Mouse (Mus musculus) ES-E14 (cell line): ENCODE measurements at regions not wholly inside any gene's neighbourhood (a gene's known extent, or its start where the extent isn't known, plus 50 kb on each side); places are given as distances from the start of the nearest gene placed in this dataset.

Experiments
- DNase-seq: peaks from one replicate; pipeline ENCODE4 v3.0.0-alpha.2; 2013; ENCODE audit warnings: low read depth, low spot score
- H3K27ac ChIP-seq: 2 replicates; pipeline ENCODE4 v1.5.1; 2012; ENCODE audit warnings: low read depth, mild to moderate bottlenecking, low read length, moderate library complexity, mixed read lengths; ENCODE audit not compliant: poor library complexity, insufficient read depth, severe bottlenecking
- H3K36me3 ChIP-seq: 2 replicates; pipeline ENCODE4 v1.6.1; 2012; ENCODE audit warnings: mild to moderate bottlenecking, low read length, moderate library complexity, mixed read lengths; ENCODE audit not compliant: control insufficient read depth, poor library complexity, insufficient read depth, severe bottlenecking
- H3K4me1 ChIP-seq, 2 experiments: fragments of 150-350 bp in 1 of 2; sonication (generic) in 1 of 2; 2 replicates each; pipeline ENCODE4 v1.6.1; 2012; ENCODE audit warnings: low read length in 2 of 2, mild to moderate bottlenecking in 1 of 2, mixed read lengths in 1 of 2; ENCODE audit not compliant: control insufficient read depth in 2 of 2, insufficient read depth in 2 of 2, poor library complexity in 1 of 2
- H3K4me3 ChIP-seq, 2 experiments: fragments of 150-350 bp in 1 of 2; sonication (generic) in 1 of 2; 2 replicates each; pipeline ENCODE4 v1.5.1; 2012; ENCODE audit warnings: low read length in 2 of 2, low read depth in 1 of 2, mild to moderate bottlenecking in 1 of 2, mixed read lengths in 1 of 2; ENCODE audit not compliant: insufficient read depth in 1 of 2, poor library complexity in 1 of 2, severe bottlenecking in 1 of 2
- H3K9ac ChIP-seq: 2 replicates; pipeline ENCODE4 v1.6.1; 2012; ENCODE audit warnings: low read depth, mild to moderate bottlenecking, low read length, mixed read lengths; ENCODE audit not compliant: poor library complexity, insufficient read depth, severe bottlenecking
- H3K9me3 ChIP-seq: fragments of 150-350 bp; sonication (generic); 2 replicates; pipeline ENCODE4 v1.6.1; 2012; ENCODE audit warnings: low read depth, mild to moderate bottlenecking, low read length; ENCODE audit not compliant: control insufficient read depth, insufficient read depth
- CHD2 ChIP-seq: IDR thresholded peaks from 2 replicates; pipeline ENCODE4 v1.6.1; 2014; ENCODE audit warnings: mild to moderate bottlenecking, low read depth, low read length, inconsistent platforms
- HCFC1 ChIP-seq: IDR thresholded peaks from 2 replicates; pipeline ENCODE4 v1.6.1; 2012; ENCODE audit warnings: low read length, inconsistent platforms, borderline replicate concordance; ENCODE audit not compliant: insufficient read depth
- MAFK ChIP-seq: IDR thresholded peaks from 2 replicates; pipeline ENCODE4 v1.6.1; 2014; ENCODE audit warnings: mild to moderate bottlenecking, low read depth, low read length, inconsistent platforms; ENCODE audit not compliant: insufficient read depth
- ZC3H11A ChIP-seq: IDR thresholded peaks from 2 replicates; pipeline ENCODE4 v1.6.1; 2012; ENCODE audit warnings: low read depth, mild to moderate bottlenecking, inconsistent platforms, low read length, borderline replicate concordance
- ZNF384 ChIP-seq: IDR thresholded peaks from 2 replicates; pipeline ENCODE4 v1.6.1; 2012; ENCODE audit warnings: low read depth, low read length, inconsistent platforms
- in situ Hi-C, 2 experiments: fragments of 600-800 bp; cut with MboI; formaldehyde crosslinking; loops; one replicate each; pipeline ENCODE4 v1.15.1; 2025; ENCODE audit warnings: low sequenced_read_pairs in 2 of 2, inconsistent platforms in 1 of 2; ENCODE audit not compliant: unreplicated experiment in 2 of 2

DNA sequence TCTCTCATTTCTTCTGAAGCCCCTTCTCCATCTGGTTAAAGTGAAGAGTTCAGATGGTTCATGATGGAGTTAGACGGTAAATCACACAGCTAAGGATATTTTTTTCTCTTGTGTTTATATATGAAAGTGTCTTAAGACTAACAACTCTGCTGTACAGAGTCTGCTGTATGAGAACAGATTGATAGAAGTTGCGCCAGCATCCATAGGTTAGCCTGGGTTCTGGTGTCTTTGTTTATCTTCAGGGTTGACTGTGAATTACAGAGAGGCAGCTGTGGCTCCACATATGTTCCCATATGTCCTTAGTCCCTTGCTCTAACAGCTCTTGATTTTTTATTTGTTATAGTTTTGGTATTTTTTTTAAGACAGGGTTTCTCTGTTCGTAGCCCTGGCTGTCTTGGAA is 334.9 kb upstream of the Api5 start:
- in situ Hi-C loops: no loop called here
- no peak overlapping the region for H3K4me3 ChIP-seq
- TF ChIP-seq HCFC1 (no peak), CHD2 (no peak), ZNF384 (no peak), ZC3H11A (no peak), MAFK (no peak)
- no peak overlapping the region for H3K9ac ChIP-seq
- DNase-seq: no peak
- no peak overlapping the region for H3K27ac ChIP-seq
- H3K36me3 ChIP-seq: no peaks in the 10 kb centered on the region
- no peaks in the 10 kb centered on the region for H3K4me1 ChIP-seq
- no peaks in the 10 kb centered on the region for H3K9me3 ChIP-seq

DNA sequence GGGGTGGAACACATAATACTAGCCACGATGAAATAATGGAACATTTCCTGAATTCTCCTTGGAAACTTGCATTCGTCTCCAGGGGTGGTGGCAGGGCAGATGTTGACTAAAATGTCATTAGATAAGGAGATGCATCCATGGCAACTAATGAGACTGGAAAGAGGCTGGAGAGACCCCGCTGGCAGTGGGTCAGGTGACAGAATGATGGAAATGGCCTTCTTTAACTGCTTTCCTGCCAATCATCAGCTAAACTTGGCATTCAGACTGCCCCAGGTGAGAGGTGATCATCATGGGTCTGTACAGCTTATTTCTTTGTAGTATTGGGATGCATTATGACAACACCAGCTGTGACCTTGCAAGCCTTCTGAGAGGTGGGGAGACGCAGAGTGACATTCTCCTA is 334.3 kb upstream of the Api5 start:
- no peak for DNase-seq
- no peaks in the 10 kb centered on the region for H3K36me3 ChIP-seq
- no peak overlapping the region for H3K4me3 ChIP-seq
- no peaks in the 10 kb centered on the region for H3K9me3 ChIP-seq
- in situ Hi-C loops: no loop called here
- no peak overlapping the region for H3K9ac ChIP-seq
- H3K27ac ChIP-seq: no peak overlapping the region
- H3K4me1 ChIP-seq: no peaks in the 10 kb centered on the region
- no peak for TF ChIP-seq MAFK
- no peak for TF ChIP-seq CHD2
- TF ChIP-seq HCFC1: no peak
- no peak for TF ChIP-seq ZNF384
- TF ChIP-seq ZC3H11A: no peak

DNA sequence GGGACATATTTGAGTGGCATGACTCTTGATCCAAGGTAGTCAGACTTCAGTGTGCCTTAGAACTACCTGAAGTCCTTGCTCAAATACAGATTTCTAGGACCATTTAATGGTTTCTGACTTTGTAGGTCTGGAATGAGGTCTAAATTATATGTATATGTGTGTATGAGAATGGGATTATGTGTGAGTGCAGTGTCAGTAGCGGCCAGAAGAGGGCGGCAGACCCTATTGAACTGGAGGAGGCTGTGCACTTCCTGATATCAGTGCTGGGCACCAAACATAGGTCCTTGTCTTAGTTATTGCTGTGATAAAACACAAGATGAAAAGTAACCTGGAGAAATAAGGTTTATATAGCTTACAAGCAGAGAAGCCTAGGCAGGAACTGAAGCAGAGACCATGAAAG is 328.6 kb upstream of the Api5 start:
- Histone ChIP-seq H3K4me1 (peaks cover 0 to 3% of the 10 kb centered on the region in 2 experiments; a peak in 1 of 4 replicates), H3K36me3 (no peaks in the 10 kb centered on the region), H3K9me3 (no peaks in the 10 kb centered on the region), H3K4me3 (no peak overlapping the region), H3K27ac (no peak overlapping the region), H3K9ac (no peak overlapping the region)
- no peak for TF ChIP-seq ZC3H11A
- TF ChIP-seq HCFC1: no peak
- no peak for TF ChIP-seq MAFK
- no peak for TF ChIP-seq ZNF384
- TF ChIP-seq CHD2: no peak
- DNase-seq: peak; percentile 28
- in situ Hi-C loops: no loop called here

DNA sequence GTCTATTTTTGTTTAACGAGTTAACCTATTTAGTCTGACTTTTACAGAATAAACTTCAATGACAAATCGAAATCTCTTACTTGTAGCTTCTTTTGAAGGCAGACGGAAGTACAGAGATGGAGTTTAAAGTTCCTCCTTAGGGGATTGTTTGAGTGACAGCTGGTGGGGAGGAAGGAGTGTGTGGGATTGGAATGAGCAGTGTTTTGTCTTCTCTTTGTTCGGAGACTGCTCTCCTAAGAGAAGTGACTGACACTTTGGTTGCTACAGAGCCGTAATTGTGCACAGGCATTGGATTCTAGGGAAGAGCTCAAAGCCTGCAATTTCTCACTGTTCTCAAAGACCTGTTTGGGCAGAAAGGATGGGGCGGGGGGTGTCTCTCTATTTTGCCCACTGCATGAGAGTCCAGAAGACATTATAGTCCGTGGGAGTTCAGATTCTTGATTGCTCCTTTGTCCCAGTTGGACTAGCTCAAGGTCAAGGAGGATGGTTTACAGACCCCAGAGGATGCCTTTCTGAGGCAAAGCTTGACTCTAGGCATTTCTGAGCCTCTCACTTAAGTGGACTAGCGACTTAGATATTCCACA is 327.0 kb upstream of the Api5 start:
- no peak overlapping the region for H3K9ac ChIP-seq
- no peak overlapping the region for H3K27ac ChIP-seq
- TF ChIP-seq HCFC1 (no peak), ZC3H11A (no peak), MAFK (no peak), CHD2 (no peak), ZNF384 (no peak)
- in situ Hi-C loops: no loop called here
- no peak overlapping the region for H3K4me3 ChIP-seq
- H3K9me3 ChIP-seq: no peaks in the 10 kb centered on the region
- H3K4me1 ChIP-seq: peaks cover 0 to 3% of the 10 kb centered on the region in 2 experiments; a peak in 1 of 4 replicates
- no peaks in the 10 kb centered on the region for H3K36me3 ChIP-seq
- peak; percentile 19 for DNase-seq

DNA sequence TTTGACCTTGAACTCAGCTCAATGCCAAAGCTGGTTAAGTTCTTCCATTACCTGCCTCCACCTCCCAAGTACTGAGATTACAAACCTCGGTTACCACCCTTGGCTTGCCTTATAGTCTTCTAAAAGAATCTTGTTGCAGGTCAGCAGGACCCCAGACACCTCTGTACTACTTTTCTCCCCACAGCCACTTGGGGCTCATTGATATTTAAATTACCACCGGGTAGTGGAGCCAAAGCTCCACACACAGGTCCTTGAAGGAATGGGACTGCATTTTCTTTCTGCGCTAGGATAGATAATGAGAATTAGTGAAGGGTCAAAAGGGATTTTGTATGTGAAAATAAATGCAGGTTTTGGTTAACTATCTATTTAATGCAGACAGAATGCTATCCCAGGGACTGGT is 326.5 kb upstream of the Api5 start:
- Histone ChIP-seq H3K27ac (no peak overlapping the region; the same call in 1 of the 2 replicates), H3K4me3 (no peak overlapping the region), H3K9me3 (no peaks in the 10 kb centered on the region), H3K36me3 (no peaks in the 10 kb centered on the region), H3K9ac (no peak overlapping the region), H3K4me1 (peaks cover 0 to 3% of the 10 kb centered on the region in 2 experiments; a peak in 1 of 4 replicates)
- TF ChIP-seq CHD2 (no peak), HCFC1 (no peak), ZC3H11A (no peak), ZNF384 (no peak), MAFK (no peak)
- in situ Hi-C loops: no loop called here
- DNase-seq: peak; percentile 19
